Mouse (Mus musculus) hindbrain, embryonic 16.5 days (tissue): ENCODE results near the gene Gna14. TPM values are rescaled to one million over a fixed set of nuclear protein-coding genes. Genes with fewer than 3 reads are reported as not detected.

Experiments used
- ATAC-seq: fragments of 200-750 bp; cut with Nextera tagmentation; 2 replicates; pipeline ENCODE4 v1.8.0; 2017; ENCODE audit warnings: moderate TSS enrichment, moderate library complexity
- H3K27ac ChIP-seq: fragments of 300-500 bp; sonication (generic); 2 replicates; pipeline ENCODE4 v1.5.1; 2014; ENCODE audit warnings: low read depth, mild to moderate bottlenecking, control low read depth, low read length, moderate library complexity
- H3K27me3 ChIP-seq: fragments of 300-500 bp; sonication (generic); replicated peaks from 2 replicates; pipeline ENCODE4 v1.6.1; 2014; ENCODE audit warnings: low read length; ENCODE audit not compliant: control insufficient read depth, insufficient read depth
- H3K36me3 ChIP-seq: fragments of 300-500 bp; sonication (generic); 2 replicates; pipeline ENCODE4 v1.6.1; 2014; ENCODE audit warnings: mild to moderate bottlenecking, low read length, moderate library complexity, mixed read lengths; ENCODE audit not compliant: control insufficient read depth, insufficient read depth
- H3K4me1 ChIP-seq: fragments of 300-500 bp; sonication (generic); 2 replicates; pipeline ENCODE4 v1.6.1; 2014; ENCODE audit warnings: low read depth, low read length; ENCODE audit not compliant: control insufficient read depth, insufficient read depth
- H3K4me2 ChIP-seq: fragments of 300-500 bp; sonication (generic); 2 replicates; pipeline ENCODE4 v1.6.1; 2014; ENCODE audit warnings: mild to moderate bottlenecking, low read length, control low read depth, moderate library complexity
- H3K4me3 ChIP-seq: fragments of 300-500 bp; sonication (generic); 2 replicates; pipeline ENCODE4 v1.5.1; 2014; ENCODE audit warnings: mild to moderate bottlenecking, low read length, control low read depth, moderate library complexity
- H3K9ac ChIP-seq: fragments of 300-500 bp; sonication (generic); 2 replicates; pipeline ENCODE4 v1.6.1; 2014; ENCODE audit warnings: low read depth, mild to moderate bottlenecking, control low read depth, low read length, moderate library complexity
- H3K9me3 ChIP-seq: fragments of 300-500 bp; sonication (generic); 2 replicates; pipeline ENCODE4 v1.6.1; 2014; ENCODE audit warnings: mild to moderate bottlenecking, low read length, moderate library complexity; ENCODE audit not compliant: control insufficient read depth
- WGBS: fragments of 180-500 bp; shearing (Covaris S2); extraction: QIAGEN DNeasy Blood & Tissue Kit; methylation state at CpG from one replicate; pipeline ENCODE4 v1.1.7; 2014; 5-methylcytosine and 5-hydroxymethylcytosine counted together
- polyA plus RNA-seq: library from polyadenylated mRNA; unstranded; fragments of >200 nt; fragmentation: Nextera tagmentation; extraction: Ambion mirVana; gene quantifications from 2 replicates; pipeline ENCODE4 v1.2.1, GENCODE M21; 2015

Gna14 gene
- polyA plus RNA-seq, 1 experiment from 2014 or later, result 0.88 TPM

DNA sequence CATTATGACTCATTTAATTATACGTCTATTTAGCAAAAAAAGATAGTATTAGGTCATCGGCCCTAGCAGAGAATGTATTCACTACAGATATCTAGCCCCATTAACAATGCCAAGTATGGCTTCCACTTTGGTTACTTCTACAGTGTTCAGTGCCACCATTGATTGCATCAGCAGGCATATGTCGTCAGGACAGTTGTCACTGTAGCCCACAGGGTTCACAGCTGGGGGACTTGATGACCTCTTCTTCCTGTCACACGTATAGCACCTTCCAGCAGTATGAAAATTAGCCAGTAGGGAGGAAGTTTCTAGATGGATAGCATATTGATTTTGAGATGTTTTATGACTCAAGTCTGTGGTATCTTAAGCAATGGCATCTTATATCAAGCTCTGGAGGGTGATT is 78.6 kb downstream of the Gna14 start:
- Histone ChIP-seq H3K9ac (no peak overlapping the region), H3K4me1 (no peaks in the 10 kb centered on the region), H3K9me3 (no peaks in the 10 kb centered on the region), H3K4me2 (no peak overlapping the region), H3K27me3 (no peaks in the 10 kb centered on the region), H3K36me3 (no peaks in the 10 kb centered on the region), H3K27ac (no peak overlapping the region), H3K4me3 (no peak overlapping the region)
- ATAC-seq, result no peak
- WGBS, result 86% methylated on average over 4 of the region's 4 CpGs

DNA sequence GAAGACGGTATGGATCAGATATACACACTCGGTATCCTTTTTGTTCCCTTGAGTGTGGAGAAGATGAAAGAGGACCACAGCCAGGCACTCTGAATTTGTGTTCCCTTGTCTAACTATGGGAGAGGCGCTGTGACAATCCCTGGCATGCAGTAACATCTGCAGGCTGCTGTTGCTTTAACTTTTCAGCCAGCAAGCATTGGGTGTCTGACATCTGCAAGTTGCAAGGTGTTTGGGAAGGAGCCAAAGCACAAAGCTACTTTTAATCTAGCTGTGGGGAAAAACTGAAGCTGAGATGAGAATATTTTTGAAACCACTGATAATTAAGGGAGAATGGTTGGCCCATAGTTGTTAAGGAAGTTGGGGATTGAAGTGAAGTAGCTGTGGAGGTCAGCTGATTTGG is 83.0 kb downstream of the Gna14 start:
- no peak overlapping the region for H3K9ac ChIP-seq
- WGBS, result 91% methylated on average over 3 of the region's 3 CpGs
- H3K4me2 ChIP-seq, result no peak overlapping the region
- no peak overlapping the region for H3K27ac ChIP-seq
- no peak overlapping the region for H3K4me3 ChIP-seq
- H3K36me3 ChIP-seq, result no peaks in the 10 kb centered on the region
- H3K4me1 ChIP-seq, result no peaks in the 10 kb centered on the region
- no peaks in the 10 kb centered on the region for H3K9me3 ChIP-seq
- ATAC-seq, result no peak
- no peaks in the 10 kb centered on the region for H3K27me3 ChIP-seq

DNA sequence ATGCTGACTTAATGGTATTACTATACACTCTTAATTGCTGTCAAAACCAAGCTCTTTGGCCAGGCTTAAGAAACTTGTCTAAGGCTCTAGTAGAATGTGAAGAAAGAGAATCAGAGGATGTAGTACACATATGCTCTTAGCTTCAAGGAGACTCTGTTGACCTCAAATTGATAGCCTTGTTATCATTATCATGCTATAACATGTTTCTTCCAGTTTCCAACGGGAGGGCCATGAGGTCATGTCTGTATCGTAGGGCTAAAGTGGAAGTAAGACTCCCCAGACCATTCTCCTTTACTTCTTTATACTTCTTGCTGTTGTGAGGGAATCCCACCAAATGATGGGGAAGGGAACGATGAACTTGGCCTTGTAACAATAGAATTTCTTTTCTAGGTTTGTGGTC is 85.0 kb downstream of the Gna14 start:
- H3K27me3 ChIP-seq, result no peaks in the 10 kb centered on the region
- 95% methylated on average over 3 of the region's 3 CpGs for WGBS
- no peak overlapping the region for H3K4me2 ChIP-seq
- H3K9ac ChIP-seq, result no peak overlapping the region
- H3K4me1 ChIP-seq, result no peaks in the 10 kb centered on the region
- H3K27ac ChIP-seq, result no peak overlapping the region
- ATAC-seq, result no peak
- H3K36me3 ChIP-seq, result no peaks in the 10 kb centered on the region
- no peak overlapping the region for H3K4me3 ChIP-seq
- H3K9me3 ChIP-seq, result no peaks in the 10 kb centered on the region

DNA sequence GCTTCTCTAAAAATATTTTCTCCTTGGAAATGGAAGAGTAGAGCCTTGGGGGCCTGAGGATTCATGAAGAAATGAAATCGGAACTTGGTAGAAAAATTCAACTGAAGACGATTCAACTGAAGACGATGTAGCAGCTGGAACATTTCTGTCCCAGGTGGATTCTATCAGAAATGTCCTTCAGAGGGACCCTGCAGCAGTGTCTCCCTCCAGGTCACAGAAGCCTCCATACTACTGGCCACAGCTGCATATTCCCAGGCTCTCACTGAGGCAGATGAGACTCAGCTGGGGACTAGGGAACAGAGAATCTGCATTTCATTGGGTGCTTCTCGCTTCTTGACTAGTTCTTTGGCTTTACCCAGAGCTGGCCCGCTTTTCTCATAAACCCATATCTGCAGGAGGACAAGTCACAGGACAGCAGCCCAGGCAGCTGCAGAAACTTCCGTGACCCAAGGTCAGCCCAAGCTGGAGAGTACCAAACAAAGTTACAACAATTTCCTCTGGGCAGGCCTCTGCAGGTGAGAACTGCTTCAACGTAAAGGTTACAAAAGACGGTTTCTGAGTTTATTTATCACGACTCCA is 90.8 kb downstream of the Gna14 start:
- H3K4me1 ChIP-seq, result no peaks in the 10 kb centered on the region
- H3K27ac ChIP-seq, result no peak overlapping the region
- H3K4me2 ChIP-seq, result no peak overlapping the region
- no peaks in the 10 kb centered on the region for H3K36me3 ChIP-seq
- H3K27me3 ChIP-seq, result no peaks in the 10 kb centered on the region
- H3K4me3 ChIP-seq, result no peak overlapping the region
- H3K9ac ChIP-seq, result no peak overlapping the region
- no peaks in the 10 kb centered on the region for H3K9me3 ChIP-seq
- no peak for ATAC-seq
- 89% methylated on average over 9 of the region's 9 CpGs for WGBS

DNA sequence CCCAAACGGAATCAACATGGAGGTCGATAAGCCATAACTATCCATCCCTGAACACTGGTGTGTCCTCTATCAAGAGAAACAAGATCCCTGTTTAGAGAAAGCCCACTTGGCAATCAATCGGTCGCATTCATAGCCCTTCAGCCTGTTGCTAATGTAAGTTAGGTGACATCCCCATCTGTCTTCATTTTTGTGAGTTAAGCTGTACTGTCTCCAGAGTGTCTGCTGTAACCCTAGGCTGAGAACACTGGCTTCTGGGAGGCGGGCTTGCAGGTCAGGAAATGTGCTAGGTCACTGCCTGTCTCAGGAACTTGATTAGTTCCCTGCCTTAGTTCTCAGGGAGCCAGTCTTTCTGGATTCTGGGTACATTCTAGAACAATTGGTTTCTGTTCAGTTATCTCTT is 91.5 kb downstream of the Gna14 start:
- WGBS, result 82% methylated on average over 5 of the region's 5 CpGs
- no peaks in the 10 kb centered on the region for H3K27me3 ChIP-seq

DNA sequence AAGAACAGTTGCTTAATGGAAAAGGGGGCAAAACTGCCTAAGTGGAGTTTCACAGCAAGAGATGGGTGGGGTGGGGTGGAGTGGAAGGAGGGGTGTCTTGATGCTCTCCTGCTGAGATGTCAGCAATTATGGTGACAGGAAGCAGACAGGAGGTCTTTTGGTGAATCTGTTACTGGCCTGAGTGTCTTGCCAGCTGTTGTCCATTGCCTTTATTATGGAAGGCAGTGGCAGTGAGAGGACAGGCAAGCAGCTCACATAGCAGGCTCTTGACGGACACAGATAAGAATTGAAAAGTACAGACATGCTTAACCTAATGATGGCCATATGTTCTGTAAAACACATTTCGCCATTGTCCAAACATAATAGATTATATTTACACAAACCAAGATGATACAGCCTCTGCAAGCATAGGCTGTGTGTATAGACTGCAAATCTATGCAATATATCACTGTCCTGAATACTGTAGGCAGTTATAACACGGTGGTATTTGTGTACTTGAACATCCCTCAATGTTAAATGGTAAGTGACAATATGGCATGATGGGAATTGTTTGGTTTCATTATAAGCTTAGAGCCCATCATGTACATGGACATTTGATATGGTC is 92.8 kb downstream of the Gna14 start:
- no peak overlapping the region for H3K27ac ChIP-seq
- ATAC-seq, result no peak
- H3K9ac ChIP-seq, result no peak overlapping the region
- no peak overlapping the region for H3K4me3 ChIP-seq
- 70% methylated on average over 3 of the region's 3 CpGs for WGBS
- no peaks in the 10 kb centered on the region for H3K27me3 ChIP-seq
- H3K4me1 ChIP-seq, result no peaks in the 10 kb centered on the region
- H3K9me3 ChIP-seq, result no peaks in the 10 kb centered on the region
- no peaks in the 10 kb centered on the region for H3K36me3 ChIP-seq
- H3K4me2 ChIP-seq, result no peak overlapping the region

More for the DNA sequence above, 91.5 kb downstream of the Gna14 start:
- H3K4me3 ChIP-seq, result no peak overlapping the region
- no peaks in the 10 kb centered on the region for H3K36me3 ChIP-seq
- no peak for ATAC-seq
- no peak overlapping the region for H3K27ac ChIP-seq
- no peaks in the 10 kb centered on the region for H3K9me3 ChIP-seq
- H3K4me1 ChIP-seq, result no peaks in the 10 kb centered on the region
- H3K9ac ChIP-seq, result no peak overlapping the region
- no peak overlapping the region for H3K4me2 ChIP-seq

DNA sequence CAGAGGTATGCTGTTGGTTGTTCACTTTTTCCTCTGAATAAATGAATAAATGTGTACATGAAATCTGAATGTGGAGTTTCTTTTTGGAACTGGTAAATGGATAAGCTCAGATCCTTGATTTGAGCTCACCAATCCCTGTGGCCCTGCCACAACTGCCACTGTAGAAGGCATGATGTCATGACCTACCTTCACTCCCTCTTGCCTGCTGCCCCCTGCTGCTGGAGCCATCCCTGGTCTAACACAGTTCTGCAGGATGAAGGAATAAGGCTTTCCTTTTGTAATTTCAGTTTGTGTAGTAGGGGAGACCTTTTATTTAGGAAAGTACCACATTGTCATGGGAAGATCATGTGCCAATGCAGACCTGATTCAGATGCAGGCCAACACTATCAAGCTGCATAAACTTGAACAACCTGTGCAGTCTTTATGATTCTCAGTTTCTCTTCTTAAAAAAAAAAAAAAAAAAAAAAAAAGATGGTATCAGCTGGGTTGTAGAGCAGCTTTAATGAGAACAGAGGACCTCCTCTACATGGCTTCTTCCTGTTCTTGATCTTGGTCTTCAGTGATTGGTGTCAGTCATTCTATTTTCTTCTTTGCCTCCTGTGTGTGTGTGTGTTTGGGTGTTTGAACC is 93.8 kb downstream of the Gna14 start:
- Histone ChIP-seq H3K9me3 (no peaks in the 10 kb centered on the region), H3K4me2 (no peak overlapping the region), H3K4me3 (no peak overlapping the region), H3K4me1 (no peaks in the 10 kb centered on the region), H3K27me3 (no peaks in the 10 kb centered on the region), H3K9ac (no peak overlapping the region), H3K36me3 (no peaks in the 10 kb centered on the region), H3K27ac (no peak overlapping the region)
- no peak for ATAC-seq

DNA sequence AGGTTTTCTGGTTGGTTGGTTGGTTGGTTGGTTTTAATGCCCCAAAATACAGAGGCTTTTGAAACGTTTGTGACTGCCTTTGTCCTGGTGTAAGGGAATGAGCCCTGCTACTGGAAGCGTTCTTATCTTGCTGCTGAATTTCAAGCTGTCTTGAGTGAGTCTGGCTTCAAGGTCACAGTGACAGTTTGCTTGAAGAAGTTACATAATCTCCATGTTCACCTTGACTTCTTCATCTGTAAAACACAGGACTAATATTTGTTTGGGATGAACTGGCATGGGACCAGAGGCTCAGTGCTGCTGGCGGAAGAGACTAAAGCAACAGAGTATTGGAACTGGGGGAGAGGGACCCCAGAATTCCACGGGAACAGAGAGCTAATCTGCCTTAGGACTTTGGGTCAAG is 94.4 kb downstream of the Gna14 start:
- no peaks in the 10 kb centered on the region for H3K9me3 ChIP-seq
- WGBS, result 85% methylated on average over 4 of the region's 4 CpGs
- ATAC-seq, result no peak
- no peak overlapping the region for H3K4me3 ChIP-seq
- no peaks in the 10 kb centered on the region for H3K36me3 ChIP-seq
- H3K4me1 ChIP-seq, result no peaks in the 10 kb centered on the region
- H3K9ac ChIP-seq, result no peak overlapping the region
- no peaks in the 10 kb centered on the region for H3K27me3 ChIP-seq
- H3K27ac ChIP-seq, result no peak overlapping the region
- H3K4me2 ChIP-seq, result no peak overlapping the region

DNA sequence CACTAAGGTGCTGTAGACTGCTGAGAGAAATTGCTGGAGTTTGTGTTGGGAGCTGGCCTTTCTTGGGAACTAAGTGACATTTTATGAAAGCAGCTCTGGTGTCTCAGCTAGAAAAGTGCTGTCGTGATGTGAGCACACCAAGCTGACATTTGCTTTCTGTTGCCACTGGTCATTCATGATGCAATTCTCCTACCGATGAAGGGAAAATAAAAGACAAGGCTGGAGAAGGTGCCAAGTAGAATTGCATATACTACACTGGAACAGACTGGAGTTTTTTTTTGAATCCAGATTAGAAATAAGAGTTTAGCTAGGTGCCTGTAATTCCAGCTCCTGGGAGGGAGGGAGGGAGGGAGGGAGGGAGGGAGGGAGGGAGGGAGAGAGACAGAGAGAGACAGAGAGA is 98.7 kb downstream of the Gna14 start:
- Histone ChIP-seq H3K27ac (no peak overlapping the region), H3K36me3 (no peaks in the 10 kb centered on the region), H3K9ac (no peak overlapping the region), H3K4me1 (no peaks in the 10 kb centered on the region), H3K4me3 (no peak overlapping the region), H3K4me2 (no peak overlapping the region), H3K9me3 (no peaks in the 10 kb centered on the region), H3K27me3 (no peaks in the 10 kb centered on the region)
- 87% methylated on average over 2 of the region's 2 CpGs for WGBS
- ATAC-seq, result no peak
